Mouse (Mus musculus) thymus, adult 18-20 months (tissue): ENCODE measurements around the gene Gtf2a1.
"Not testable (repeated sequence)": the region's sequence is repeated elsewhere in the genome, so short reads cannot be mapped to it uniquely, and the experiment has no call there.

ENCODE experiments used
- DNase-seq, 2 experiments: peaks; one replicate each; pipeline ENCODE4 v3.0.0; 2022; ENCODE audit warnings: mixed read lengths in 2 of 2

Gene Gtf2a1

GRCm38 (mm10) chr12:91581204-91582070, 8.8 kb downstream of the Gtf2a1 start:
- DNase-seq: no peak

DNA sequence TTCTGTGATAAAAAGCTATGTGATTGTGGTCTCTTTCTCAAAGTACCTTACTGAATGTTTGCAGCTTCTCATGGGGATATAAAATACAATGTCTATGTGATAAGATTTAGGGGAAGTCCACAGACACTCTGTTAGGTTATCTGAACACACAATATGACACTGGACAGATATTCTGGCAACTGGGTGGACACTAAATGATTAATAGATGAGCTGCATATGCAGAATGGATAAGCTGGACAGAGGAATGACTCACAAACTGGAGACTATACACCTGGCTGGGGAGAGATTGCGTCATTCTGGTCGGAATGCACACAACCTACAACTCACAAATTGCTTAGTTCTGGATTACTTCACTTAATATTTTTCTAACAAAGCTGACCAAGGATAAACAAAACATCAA, 10.6 kb downstream of the Gtf2a1 start:
- DNase-seq: no peak

DNA sequence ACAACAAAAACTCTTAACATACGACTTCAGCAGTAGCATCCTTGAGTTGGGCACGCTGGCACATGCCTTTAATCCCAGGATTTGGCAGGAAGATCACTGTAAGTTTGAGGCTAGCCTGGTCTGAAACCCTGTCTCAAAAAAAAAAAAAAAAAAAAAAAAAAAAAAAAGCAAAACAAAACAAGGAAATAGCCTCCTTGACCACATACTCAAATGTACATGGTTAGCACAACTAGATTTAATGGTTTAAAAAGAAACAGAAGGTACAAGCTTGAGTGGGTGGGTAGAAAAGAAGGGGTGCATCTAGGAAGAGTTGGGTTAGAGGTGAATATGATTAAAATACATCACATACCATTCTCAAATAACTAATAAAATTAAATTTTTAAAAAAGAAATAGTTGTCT, 18.6 kb downstream of the Gtf2a1 start:
- no peak for DNase-seq

GRCm38 (mm10) chr12:91569255-91569654, 21.0 kb downstream of the Gtf2a1 start:
- DNase-seq: no peak

DNA sequence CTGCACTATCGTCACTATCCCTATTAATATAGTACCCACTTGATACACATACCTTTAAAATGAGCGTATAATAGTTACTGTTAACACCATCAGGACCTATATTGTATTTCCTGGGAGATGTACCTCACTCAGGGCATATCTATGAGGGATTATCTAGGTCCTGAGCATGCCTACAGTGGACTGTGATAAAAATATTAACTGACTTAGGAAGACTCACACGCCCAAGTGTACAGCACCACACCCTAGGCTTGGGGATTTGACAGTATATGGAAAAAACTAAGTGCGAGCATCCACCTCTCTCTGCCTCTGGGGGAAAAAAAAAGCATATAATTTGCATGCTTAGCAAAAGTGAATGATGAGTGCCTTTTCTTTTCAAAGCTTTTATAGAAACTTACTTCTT, 23.1 kb downstream of the Gtf2a1 start:
- no peak for DNase-seq

DNA sequence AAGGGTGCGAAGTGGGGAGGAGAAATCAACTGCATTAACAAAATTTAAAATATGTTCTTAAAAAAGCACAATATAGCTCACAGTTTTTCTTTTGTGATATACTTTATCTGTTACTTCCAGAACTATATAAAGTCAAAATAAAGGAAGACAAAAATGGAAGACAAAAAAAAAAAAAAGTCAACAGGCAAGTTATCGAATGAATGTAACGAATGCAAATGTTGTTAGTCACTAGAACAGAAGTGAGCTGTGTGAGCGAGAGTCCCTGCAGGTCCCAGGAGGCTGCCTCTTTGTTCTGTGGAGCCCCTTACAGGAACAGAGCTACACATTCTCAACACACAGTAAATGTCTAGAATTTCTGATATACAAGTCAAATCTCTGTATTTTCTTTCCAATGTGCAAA, 32.1 kb downstream of the Gtf2a1 start:
- not testable (repeated sequence) for DNase-seq

GRCm38 (mm10) chr12:91557358-91558005, 32.8 kb downstream of the Gtf2a1 start:
- DNase-seq: not testable (repeated sequence)

GRCm38 (mm10) chr12:91551773-91552526, 38.3 kb downstream of the Gtf2a1 start:
- DNase-seq: no peak

- no peak for DNase-seq
Measured at GRCm38 (mm10) chr12:91549471-91549870, 40.8 kb downstream of the Gtf2a1 start.

DNA sequence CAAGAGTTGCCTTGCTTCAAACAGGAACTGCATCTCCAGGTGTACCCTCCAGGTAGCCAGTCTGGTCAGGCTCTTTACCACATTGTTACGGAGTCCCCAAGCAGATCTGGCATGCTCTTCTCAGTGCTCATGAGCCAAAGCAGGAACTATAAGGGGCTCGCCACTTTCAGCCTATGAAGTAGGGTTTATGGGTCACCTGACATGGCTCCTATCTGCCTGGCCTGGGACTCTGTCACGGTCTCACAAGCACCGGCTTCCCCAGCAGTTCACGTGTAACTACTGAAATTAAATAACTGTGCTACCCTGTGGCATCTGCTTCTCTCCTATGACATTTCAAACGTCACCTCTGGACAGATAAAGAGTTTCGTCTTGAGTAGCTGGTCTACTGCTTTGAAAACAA, 50.1 kb downstream of the Gtf2a1 start:
- DNase-seq: no peak

DNA sequence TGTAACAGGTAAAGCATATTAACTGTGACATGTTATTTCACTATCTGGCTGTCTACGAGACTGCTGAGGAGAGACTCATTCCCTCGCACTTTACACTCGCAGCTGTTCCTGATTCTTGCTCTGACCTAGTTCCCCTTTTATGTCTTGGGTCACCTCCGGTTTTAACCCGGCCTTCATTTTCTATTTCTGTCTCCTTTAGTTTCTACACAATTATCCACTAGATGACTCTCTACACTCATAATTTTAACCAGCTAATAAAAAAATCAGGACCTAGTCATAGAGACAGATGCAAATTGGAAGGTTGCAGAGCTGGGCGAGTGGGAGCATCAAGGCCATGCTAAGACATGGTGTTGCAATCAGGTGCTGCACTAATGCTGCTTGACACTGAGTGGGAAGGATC, 55.8 kb downstream of the Gtf2a1 start:
- DNase-seq: no peak

GRCm38 (mm10) chr12:91523626-91524025, 66.7 kb downstream of the Gtf2a1 start:
- DNase-seq: no peak

GRCm38 (mm10) chr12:91517808-91518207, 72.5 kb downstream of the Gtf2a1 start:
- DNase-seq: no peak

DNA sequence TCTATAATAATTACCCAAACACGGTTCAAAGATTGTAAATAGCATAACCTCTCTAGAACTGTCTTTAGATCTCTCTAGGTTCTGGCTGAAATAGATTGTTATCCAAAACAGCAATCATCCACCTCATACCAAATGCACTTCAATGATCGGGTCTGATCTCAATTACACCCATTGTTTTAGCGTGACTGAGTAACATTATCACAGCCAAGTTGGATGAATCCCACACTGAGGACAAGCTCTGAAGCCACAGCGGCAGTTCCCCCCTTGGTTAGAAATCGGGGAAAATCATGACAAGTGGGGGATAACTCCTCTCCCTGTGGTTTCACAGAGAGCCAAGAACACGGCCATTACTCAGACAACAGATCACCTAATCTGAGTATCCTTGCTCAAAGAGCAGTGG, 76.3 kb downstream of the Gtf2a1 start:
- DNase-seq: no peak

DNA sequence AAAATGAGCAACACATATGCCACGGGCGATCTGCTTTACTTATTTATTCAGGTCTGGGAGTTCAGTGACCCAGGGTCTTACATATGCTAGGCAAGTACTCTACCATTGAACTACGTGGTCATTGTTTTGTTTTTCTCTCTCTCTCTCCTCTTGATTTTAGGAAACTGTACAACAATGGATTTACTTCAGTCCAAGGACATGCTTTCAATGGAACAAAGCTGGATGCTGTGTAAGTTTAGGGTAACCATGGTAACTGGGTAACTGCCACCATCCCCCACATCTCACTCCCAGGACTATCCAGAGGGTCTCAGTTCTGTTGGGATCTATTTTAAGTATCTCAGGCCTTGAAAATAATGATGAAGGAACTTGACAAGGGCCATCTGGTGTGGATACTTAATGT, 78.5 kb downstream of the Gtf2a1 start:
- DNase-seq: no peak
